Mouse (Mus musculus): ENCODE data around the gene Mllt1. TPM values are rescaled to one million over a fixed set of nuclear protein-coding genes. Genes with fewer than 3 reads are reported as not detected.
A peak's percentile ranks its signal among the peaks of the same experiment; 100 is the strongest.

Gene Mllt1
- polyA plus RNA-seq, 1 experiment = 134 TPM

GRCm38 (mm10) chr17:56870287-56870953 is 64.8 kb downstream of the Mllt1 start:
- TF ChIP-seq POLR2A (IDR thresholded peaks at IDR 0.05; ENCODE audit: control insufficient read depth, extremely low read depth, insufficient read depth, low read length, poor library complexity) (no peak), CTCF (IDR thresholded peaks at IDR 0.05; ENCODE audit: borderline replicate concordance, control insufficient read depth, extremely low read depth, insufficient read depth, low read length, poor library complexity) (no peak)
- no peak for DNase-seq
- H3K4me1 ChIP-seq (replicated peaks; ENCODE audit: control insufficient read depth, insufficient read depth, low read length) = peaks cover 4% of the 10 kb centered on the region
- no peaks in the 10 kb centered on the region for H3K36me3 ChIP-seq (ENCODE audit: control insufficient read depth, insufficient read depth, low read length)
- H3K27ac ChIP-seq (ENCODE audit: control insufficient read depth, insufficient read depth, low read length) = no peak overlapping the region
- WGBS = 90% methylated on average over 15 of the region's 15 CpGs
- H3K4me3 ChIP-seq (ENCODE audit: control insufficient read depth, insufficient read depth, low read length) = no peak overlapping the region
- H3K27me3 ChIP-seq (ENCODE audit: control insufficient read depth, insufficient read depth, low read length) = no peaks in the 10 kb centered on the region

DNA sequence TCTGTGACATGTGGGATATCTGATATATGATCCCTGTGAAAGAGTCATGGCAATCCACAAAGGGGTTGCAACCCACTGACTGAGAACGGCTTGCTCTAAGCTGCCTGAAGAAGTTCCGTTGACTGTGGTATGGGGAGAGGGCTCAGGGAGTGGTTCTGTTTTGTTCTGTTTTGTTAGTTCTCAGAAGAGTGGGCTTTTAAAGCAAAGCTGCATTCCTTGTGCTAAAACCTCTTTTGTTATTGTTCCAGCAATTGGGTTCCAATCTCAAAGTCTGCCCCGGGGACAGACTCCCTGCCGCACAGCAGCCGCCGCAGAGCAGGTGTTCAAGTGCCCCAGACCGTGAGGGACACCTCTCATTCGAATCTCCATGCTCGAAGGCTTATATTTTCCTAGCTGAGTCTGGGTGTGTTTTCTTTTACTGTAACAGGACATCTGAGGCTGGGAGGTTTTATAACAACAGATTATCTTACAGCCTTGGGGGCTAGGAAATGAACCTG is 65.7 kb downstream of the Mllt1 start:
- Histone ChIP-seq H3K36me3 (ENCODE audit: control insufficient read depth, insufficient read depth, low read length) (no peaks in the 10 kb centered on the region), H3K27me3 (ENCODE audit: control insufficient read depth, insufficient read depth, low read length) (no peaks in the 10 kb centered on the region), H3K4me1 (replicated peaks; ENCODE audit: control insufficient read depth, insufficient read depth, low read length) (no peaks in the 10 kb centered on the region), H3K27ac (ENCODE audit: control insufficient read depth, insufficient read depth, low read length) (no peak overlapping the region), H3K4me3 (ENCODE audit: control insufficient read depth, insufficient read depth, low read length) (no peak overlapping the region)
- 95% methylated on average over 9 of the region's 9 CpGs for WGBS
- TF ChIP-seq POLR2A (IDR thresholded peaks at IDR 0.05; ENCODE audit: control insufficient read depth, extremely low read depth, insufficient read depth, low read length, poor library complexity) (no peak), CTCF (IDR thresholded peaks at IDR 0.05; ENCODE audit: borderline replicate concordance, control insufficient read depth, extremely low read depth, insufficient read depth, low read length, poor library complexity) (no peak)
- no peak for DNase-seq

GRCm38 (mm10) chr17:56866071-56866470 is 69.1 kb downstream of the Mllt1 start:
- TF ChIP-seq CTCF (IDR thresholded peaks at IDR 0.05; ENCODE audit: borderline replicate concordance, control insufficient read depth, extremely low read depth, insufficient read depth, low read length, poor library complexity) (no peak), POLR2A (IDR thresholded peaks at IDR 0.05; ENCODE audit: control insufficient read depth, extremely low read depth, insufficient read depth, low read length, poor library complexity) (no peak)
- Histone ChIP-seq H3K27ac (ENCODE audit: control insufficient read depth, insufficient read depth, low read length) (no peak overlapping the region), H3K4me3 (ENCODE audit: control insufficient read depth, insufficient read depth, low read length) (no peak overlapping the region), H3K4me1 (replicated peaks; ENCODE audit: control insufficient read depth, insufficient read depth, low read length) (peaks cover 2% of the 10 kb centered on the region; the same call in 1 of the 2 replicates), H3K36me3 (ENCODE audit: control insufficient read depth, insufficient read depth, low read length) (no peaks in the 10 kb centered on the region), H3K27me3 (ENCODE audit: control insufficient read depth, insufficient read depth, low read length) (no peaks in the 10 kb centered on the region)
- DNase-seq = no peak
- 97% methylated on average over 7 of the region's 7 CpGs for WGBS

- DNase-seq = no peak
- TF ChIP-seq CTCF (IDR thresholded peaks at IDR 0.05; ENCODE audit: borderline replicate concordance, control insufficient read depth, extremely low read depth, insufficient read depth, low read length, poor library complexity) = no peak
- no peak for TF ChIP-seq POLR2A (IDR thresholded peaks at IDR 0.05; ENCODE audit: control insufficient read depth, extremely low read depth, insufficient read depth, low read length, poor library complexity)
- Histone ChIP-seq H3K27ac (ENCODE audit: control insufficient read depth, insufficient read depth, low read length) (no peak overlapping the region), H3K4me1 (replicated peaks; ENCODE audit: control insufficient read depth, insufficient read depth, low read length) (peaks cover 3% of the 10 kb centered on the region; the same call in 1 of the 2 replicates), H3K27me3 (ENCODE audit: control insufficient read depth, insufficient read depth, low read length) (no peaks in the 10 kb centered on the region), H3K36me3 (ENCODE audit: control insufficient read depth, insufficient read depth, low read length) (no peaks in the 10 kb centered on the region), H3K4me3 (ENCODE audit: control insufficient read depth, insufficient read depth, low read length) (no peak overlapping the region)
- 12% methylated on average over 3 of the region's 3 CpGs for WGBS
Observed at GRCm38 (mm10) chr17:56861197-56861596, 74.0 kb downstream of the Mllt1 start.

- Histone ChIP-seq H3K27me3 (ENCODE audit: control insufficient read depth, insufficient read depth, low read length) (no peaks in the 10 kb centered on the region), H3K4me3 (ENCODE audit: control insufficient read depth, insufficient read depth, low read length) (no peak overlapping the region), H3K4me1 (replicated peaks; ENCODE audit: control insufficient read depth, insufficient read depth, low read length) (peaks cover 6% of the 10 kb centered on the region; the same call in 1 of the 2 replicates), H3K36me3 (ENCODE audit: control insufficient read depth, insufficient read depth, low read length) (no peaks in the 10 kb centered on the region), H3K27ac (ENCODE audit: control insufficient read depth, insufficient read depth, low read length) (no peak overlapping the region)
- no peak for DNase-seq
- TF ChIP-seq CTCF (IDR thresholded peaks at IDR 0.05; ENCODE audit: borderline replicate concordance, control insufficient read depth, extremely low read depth, insufficient read depth, low read length, poor library complexity) (no peak), POLR2A (IDR thresholded peaks at IDR 0.05; ENCODE audit: control insufficient read depth, extremely low read depth, insufficient read depth, low read length, poor library complexity) (no peak)
- WGBS = 25% methylated on average over 7 of the region's 7 CpGs
Observed at GRCm38 (mm10) chr17:56858922-56859321, 76.3 kb downstream of the Mllt1 start.

GRCm38 (mm10) chr17:56858216-56858615 is 77.0 kb downstream of the Mllt1 start:
- WGBS = 48% methylated on average over 4 of the region's 4 CpGs
- peak; percentile 72 for DNase-seq
- peaks cover 6% of the 10 kb centered on the region; the same call in 1 of the 2 replicates for H3K4me1 ChIP-seq (replicated peaks; ENCODE audit: control insufficient read depth, insufficient read depth, low read length)

More at GRCm38 (mm10) chr17:56858216-56858615, 77.0 kb downstream of the Mllt1 start:
- H3K36me3 ChIP-seq (ENCODE audit: control insufficient read depth, insufficient read depth, low read length) = no peaks in the 10 kb centered on the region
- no peaks in the 10 kb centered on the region for H3K27me3 ChIP-seq (ENCODE audit: control insufficient read depth, insufficient read depth, low read length)
- TF ChIP-seq CTCF (IDR thresholded peaks at IDR 0.05; ENCODE audit: borderline replicate concordance, control insufficient read depth, extremely low read depth, insufficient read depth, low read length, poor library complexity) = peak; percentile 23; the same call in 1 of the 2 replicates
- TF ChIP-seq POLR2A (IDR thresholded peaks at IDR 0.05; ENCODE audit: control insufficient read depth, extremely low read depth, insufficient read depth, low read length, poor library complexity) = no peak
- no peak overlapping the region for H3K4me3 ChIP-seq (ENCODE audit: control insufficient read depth, insufficient read depth, low read length)
- H3K27ac ChIP-seq (ENCODE audit: control insufficient read depth, insufficient read depth, low read length) = no peak overlapping the region
